Mouse (Mus musculus) lung, postnatal 0 days (tissue): ENCODE measurements around the gene Pard3b.

Experiments
- CTCF ChIP-seq: IDR thresholded peaks from 2 replicates; pipeline ENCODE4 v1.5.1; 2016; ENCODE audit warnings: antibody characterized with exemption, mild to moderate bottlenecking
- EP300 ChIP-seq: IDR thresholded peaks from 2 replicates; pipeline ENCODE4 v1.6.1; 2016; ENCODE audit warnings: antibody characterized with exemption, mild to moderate bottlenecking, control low read depth

DNA sequence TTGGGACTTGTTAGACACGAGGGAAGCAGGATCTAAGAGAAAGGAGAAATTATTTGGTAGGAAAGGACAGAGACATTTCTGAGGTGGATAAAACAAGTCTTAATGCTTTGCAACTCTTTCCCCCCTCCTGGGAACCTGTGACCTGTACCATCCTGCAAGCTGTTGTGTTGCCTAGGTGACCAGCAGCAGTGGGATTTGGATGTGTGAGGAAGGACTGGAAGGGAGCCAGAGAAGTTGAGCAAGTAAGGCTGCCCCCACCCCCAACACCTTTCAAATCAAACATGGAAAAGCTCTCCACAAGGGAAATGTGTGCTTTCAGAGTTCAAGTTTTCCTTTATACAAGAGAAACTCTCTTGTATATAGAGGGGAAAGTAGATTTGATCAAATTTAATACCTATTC lies 595.4 kb downstream of the Pard3b start:
- no peak for TF ChIP-seq CTCF
- no peak for TF ChIP-seq EP300
